In the genomic region with DNA sequence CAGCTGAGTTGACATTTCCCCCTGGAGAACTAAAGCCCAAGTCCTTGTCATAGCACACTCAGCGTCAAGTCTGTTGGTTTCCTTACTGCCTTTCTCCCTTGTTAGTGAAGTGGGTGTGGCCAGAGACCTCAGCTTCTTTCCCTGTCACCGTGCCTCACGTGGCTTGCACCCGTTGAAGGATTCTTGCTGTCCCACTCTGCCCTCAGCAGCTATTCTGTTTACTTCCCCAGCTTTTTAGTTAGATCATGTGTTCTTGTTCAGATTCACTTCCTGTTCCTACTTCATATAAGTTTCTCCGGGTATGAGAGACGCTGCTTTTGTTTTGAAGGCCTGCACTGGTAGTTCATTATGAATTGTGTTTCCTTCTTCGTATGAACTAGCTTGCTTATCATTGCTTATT, we compare ENCODE assay signal across 11 mouse cellular contexts.
A peak's percentile ranks its signal among the peaks of the same experiment; 100 is the strongest.
DNase-seq lines count a peak whose midpoint lies in the region; ATAC-seq and TF ChIP-seq lines count a peak whose summit lies in the region.
"Had no signal": no experiment of that assay in that cellular context is flagged by ENCODE, and none has a peak within 500 bp of the region (broad histone marks: within the 10 kb centered on the region; RNA-seq: fewer than 3 reads in every experiment).

No protein-coding gene starts in this region.

- H3K27me3 ChIP-seq in kidney, postnatal 0 days (ENCODE audit: insufficient read depth, low read length): no peaks in the 10 kb centered on the region; the same call in 1 of the 2 replicates
- no peaks in the 10 kb centered on the region for H3K27me3 ChIP-seq in liver, embryonic 13.5 days
- H3K27me3 ChIP-seq: Patski had no signal

- H3K4me3 ChIP-seq in kidney, postnatal 0 days (replicated peaks; ENCODE audit: low read depth, low read length): no peak overlapping the region
- H3K4me3 ChIP-seq in bone marrow macrophage, adult 2 months (ENCODE audit: insufficient read depth, low read length): no peak overlapping the region
- H3K4me3 ChIP-seq in liver, embryonic 13.5 days (replicated peaks): no peak overlapping the region
- H3K4me3 ChIP-seq: layer of hippocampus, adult 2 months; neural tube, embryonic 12.5 days had no signal

- peak; percentile 40 for DNase-seq in kidney, postnatal 0 days (ENCODE audit: low spot score)
- DNase-seq in kidney, adult 18-20 months: no peak
- DNase-seq in liver, embryonic 13.5 days: no peak
- peak; percentile 9 to 52 for DNase-seq in spleen, postnatal 10 days (ENCODE audit: low spot score in 2 of 2)
- no peak for DNase-seq in embryo, embryonic 9.5 days (ENCODE audit: extremely low spot score)
- DNase-seq in adrenal gland, adult 18-20 months (ENCODE audit: low spot score in 2 of 2): no peak

- H3K27ac ChIP-seq in kidney, postnatal 0 days: no peak overlapping the region
- peak overlapping the region; percentile 95 for H3K27ac ChIP-seq in bone marrow macrophage, adult 2 months (ENCODE audit: insufficient read depth, low read depth, low read length)
- no peak overlapping the region for H3K27ac ChIP-seq in liver, embryonic 13.5 days
- H3K27ac ChIP-seq: layer of hippocampus, adult 2 months; neural tube, embryonic 12.5 days had no signal

- TF ChIP-seq POLR2A in bone marrow macrophage, adult 2 months (IDR thresholded peaks at IDR 0.05; ENCODE audit: borderline replicate concordance, low read depth, low read length): no peak

- TF ChIP-seq CTCF in kidney, postnatal 0 days (IDR thresholded peaks at IDR 0.05; ENCODE audit: low read depth): no peak
- no peak for TF ChIP-seq CTCF in bone marrow macrophage, adult 2 months (IDR thresholded peaks at IDR 0.05; ENCODE audit: low read depth, low read length)

- H3K9me3 ChIP-seq in kidney, postnatal 0 days (replicated peaks; ENCODE audit: low read length): no peaks in the 10 kb centered on the region
- H3K9me3 ChIP-seq in liver, embryonic 13.5 days (replicated peaks): no peaks in the 10 kb centered on the region
- H3K9me3 ChIP-seq: neural tube, embryonic 12.5 days had no signal

- no peaks in the 10 kb centered on the region for H3K36me3 ChIP-seq in kidney, postnatal 0 days (ENCODE audit: insufficient read depth, low read length)
- H3K36me3 ChIP-seq in liver, embryonic 13.5 days: no peaks in the 10 kb centered on the region
- H3K36me3 ChIP-seq: neural tube, embryonic 12.5 days had no signal

- ATAC-seq in kidney, postnatal 0 days (replicated peaks; ENCODE audit: low FRiP score, low read depth): no peak
- ATAC-seq in liver, embryonic 13.5 days (ENCODE audit: low read depth): peak; percentile 29; the same call in 1 of the 2 replicates
- no peak for ATAC-seq in erythroid progenitor cell, adult 5-6 weeks (replicated peaks; ENCODE audit: low FRiP score, poor library complexity, severe bottlenecking)
- ATAC-seq: Patski had no signal

- H3K9ac ChIP-seq in kidney, postnatal 0 days (ENCODE audit: low read depth, low read length): no peak overlapping the region
- no peak overlapping the region for H3K9ac ChIP-seq in liver, embryonic 13.5 days
- H3K9ac ChIP-seq: neural tube, embryonic 12.5 days had no signal

- no peak overlapping the region for H3K4me2 ChIP-seq in kidney, postnatal 0 days (ENCODE audit: low read length)
- H3K4me2 ChIP-seq in liver, embryonic 13.5 days: no peak overlapping the region
- H3K4me2 ChIP-seq: neural tube, embryonic 12.5 days had no signal

- 52% methylated on average over 7 of the region's 7 CpGs for WGBS in kidney, postnatal 0 days
- WGBS in liver, embryonic 13.5 days (ENCODE audit: insufficient replicate concordance): 24% methylated on average over 7 of the region's 7 CpGs

- H3K4me1 ChIP-seq in kidney, postnatal 0 days (replicated peaks; ENCODE audit: insufficient read depth, low read length): no peaks in the 10 kb centered on the region
- peaks cover 36% of the 10 kb centered on the region for H3K4me1 ChIP-seq in bone marrow macrophage, adult 2 months (ENCODE audit: control insufficient read depth, insufficient read depth, low read length)
- no peaks in the 10 kb centered on the region for H3K4me1 ChIP-seq in liver, embryonic 13.5 days (replicated peaks)
- H3K4me1 ChIP-seq: neural tube, embryonic 12.5 days had no signal

Comparison
In these comparisons a context has a peak if more than half of its experiments do, and no peak if none do; other contexts are left out.
1. DNase-seq: peak in kidney, postnatal 0 days (single experiment) and spleen, postnatal 10 days (2 of 2); none in kidney, adult 18-20 months (single experiment), liver, embryonic 13.5 days (single experiment), embryo, embryonic 9.5 days (single experiment) and adrenal gland, adult 18-20 months (0 of 2).